Mouse (Mus musculus) G1E (cell line): ENCODE measurements around the gene Olfr799.

Experiments used
- CTCF ChIP-seq: IDR thresholded peaks from 2 replicates; pipeline ENCODE4 v1.5.1; 2012; ENCODE audit warnings: low read depth, low read length, inconsistent platforms, mixed read lengths
- GATA1 ChIP-seq: IDR thresholded peaks from 2 replicates; pipeline ENCODE4 v1.6.1; 2012; ENCODE audit warnings: borderline replicate concordance, low read length, inconsistent platforms, mixed read lengths
- GATA2 ChIP-seq: IDR thresholded peaks from 2 replicates; pipeline ENCODE4 v1.6.1; 2012; ENCODE audit warnings: low read depth, low read length, inconsistent platforms, borderline replicate concordance
- POLR2AphosphoS5 ChIP-seq: IDR thresholded peaks from 2 replicates; pipeline ENCODE4 v1.6.1; 2012; ENCODE audit warnings: low read depth, low read length, inconsistent platforms; ENCODE audit not compliant: insufficient replicate concordance
- TAL1 ChIP-seq: conservative IDR thresholded peaks from 2 replicates; pipeline ENCODE4 v1.6.1; 2012; ENCODE audit warnings: low read depth, low read length, inconsistent platforms, mixed read lengths

- TF ChIP-seq CTCF = no peak
- TF ChIP-seq GATA1 = no peak
- TF ChIP-seq POLR2AphosphoS5 = no peak
- TF ChIP-seq TAL1 = no peak
- TF ChIP-seq GATA2 = no peak
Measured at GRCm38 (mm10) chr10:129627834-129628233, 9.4 kb upstream of the Olfr799 start, which contains the start of gene Olfr798.
